Mouse (Mus musculus) c-Kit-positive CD71-positive TER-119-positive erythroid progenitor cells, embryonic 14.5 days (primary cell): ENCODE data around the gene Fgfr2.
"Not testable (repeated sequence)": the region's sequence is repeated elsewhere in the genome, so short reads cannot be mapped to it uniquely, and the experiment has no call there.

Experiments used
- DNase-seq: peaks from one replicate; pipeline ENCODE4 v3.0.0-alpha.2; 2013; ENCODE audit warnings: low spot score

The Fgfr2 gene

GRCm38 (mm10) chr7:131182685-131183084, 1940.5 kb downstream of the Fgfr2 start:
- peak; percentile 11 for DNase-seq

- DNase-seq = no peak
Observed at GRCm38 (mm10) chr7:131174121-131174520, 1949.0 kb downstream of the Fgfr2 start, which contains the start of gene 5430419D17Rik. Gene 5430419D17Rik, plus strand, starts transcription at chr7:131174402.

GRCm38 (mm10) chr7:131169099-131169498, 1954.1 kb downstream of the Fgfr2 start:
- no peak for DNase-seq

GRCm38 (mm10) chr7:131167771-131168170, 1955.4 kb downstream of the Fgfr2 start:
- no peak for DNase-seq

- no peak for DNase-seq
Observed at GRCm38 (mm10) chr7:131162251-131162650, 1960.9 kb downstream of the Fgfr2 start.

- no peak for DNase-seq
Observed at GRCm38 (mm10) chr7:131153044-131153443, 1970.1 kb downstream of the Fgfr2 start.

- no peak for DNase-seq
Observed at GRCm38 (mm10) chr7:131150179-131150578, 1973.0 kb downstream of the Fgfr2 start.

GRCm38 (mm10) chr7:131146214-131146613, 1976.9 kb downstream of the Fgfr2 start, which contains the start of gene 4933402N03Rik:
Gene 4933402N03Rik, minus strand, starts transcription at chr7:131146314.
- no peak for DNase-seq

GRCm38 (mm10) chr7:131133181-131133580, 1990.0 kb downstream of the Fgfr2 start:
- DNase-seq = no peak

GRCm38 (mm10) chr7:131130021-131130420, 1993.1 kb downstream of the Fgfr2 start:
- DNase-seq = no peak

GRCm38 (mm10) chr7:131122210-131122807, 2000.8 kb downstream of the Fgfr2 start:
- DNase-seq = no peak

- no peak for DNase-seq
Observed at GRCm38 (mm10) chr7:131114434-131114833, 2008.7 kb downstream of the Fgfr2 start.

- no peak for DNase-seq
Observed at GRCm38 (mm10) chr7:131113676-131114075, 2009.5 kb downstream of the Fgfr2 start.

- peak; percentile 17 for DNase-seq
Observed at GRCm38 (mm10) chr7:131112486-131112885, 2010.7 kb downstream of the Fgfr2 start.

GRCm38 (mm10) chr7:131082403-131082802, 2040.7 kb downstream of the Fgfr2 start:
- DNase-seq = not testable (repeated sequence)

GRCm38 (mm10) chr7:131075956-131076355, 2047.2 kb downstream of the Fgfr2 start:
- DNase-seq = no peak

GRCm38 (mm10) chr7:131074098-131074497, 2049.1 kb downstream of the Fgfr2 start:
- not testable (repeated sequence) for DNase-seq

GRCm38 (mm10) chr7:131073476-131073875, 2049.7 kb downstream of the Fgfr2 start:
- not testable (repeated sequence) for DNase-seq

GRCm38 (mm10) chr7:131068191-131068590, 2055.0 kb downstream of the Fgfr2 start:
- not testable (repeated sequence) for DNase-seq

GRCm38 (mm10) chr7:131062541-131062940, 2060.6 kb downstream of the Fgfr2 start:
- DNase-seq = no peak

- not testable (repeated sequence) for DNase-seq
Observed at GRCm38 (mm10) chr7:131059808-131060207, 2063.3 kb downstream of the Fgfr2 start.

GRCm38 (mm10) chr7:131057918-131058317, 2065.2 kb downstream of the Fgfr2 start:
- DNase-seq = not testable (repeated sequence)

- DNase-seq = no peak
Observed at GRCm38 (mm10) chr7:131054808-131055370, 2068.3 kb downstream of the Fgfr2 start.

GRCm38 (mm10) chr7:131049829-131050228, 2073.3 kb downstream of the Fgfr2 start:
- DNase-seq = not testable (repeated sequence)
